Mouse (Mus musculus): ENCODE measurements around the gene BC053393. TPM values are rescaled to one million over a fixed set of nuclear protein-coding genes. Genes with fewer than 3 reads are reported as not detected.

Gene BC053393
- 0.11 TPM in 1 of 2 replicates, not detected in the other for polyA plus RNA-seq (2012; rRNA removed)

DNA sequence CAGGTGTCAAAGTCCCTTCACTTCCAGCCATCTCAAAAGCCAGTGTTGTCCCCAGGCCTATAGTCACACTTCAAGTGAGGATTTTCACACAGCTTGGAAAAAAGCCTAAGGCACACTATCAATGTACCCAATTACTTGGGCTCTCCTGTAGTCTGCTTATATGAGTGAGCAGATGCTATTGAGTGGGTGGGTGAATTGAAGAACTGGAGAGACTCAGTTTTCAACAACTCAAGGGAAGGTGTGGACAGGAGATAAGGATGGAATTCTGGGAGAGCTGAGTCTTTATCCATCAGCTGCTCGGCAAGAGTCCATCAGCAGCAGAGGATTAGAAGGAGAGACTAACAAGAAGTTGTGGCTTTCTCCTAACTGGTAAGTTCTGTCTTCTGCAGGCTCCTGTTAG is at the start of gene BC053393:
TSS of gene BC053393 (plus strand) at position 210 of the 400 bp plus-strand sequence.
- 53% methylated on average over 1 of the region's 1 CpGs for WGBS
- Histone ChIP-seq H3K4me3 (replicated peaks; ENCODE audit: extremely low read depth, low read depth, low read length) (no peak within 1 kb of the TSS), H3K4me1 (ENCODE audit: control insufficient read depth, insufficient read depth, low read length) (no peaks in the 10 kb centered on the region)
- DNase-seq, result no peak
- TF ChIP-seq POLR2A (IDR thresholded peaks at IDR 0.05; ENCODE audit: borderline replicate concordance, extremely low read depth, low read depth, low read length) (no peak), CTCF (IDR thresholded peaks at IDR 0.05; ENCODE audit: insufficient read depth, low read length) (no peak)

DNA sequence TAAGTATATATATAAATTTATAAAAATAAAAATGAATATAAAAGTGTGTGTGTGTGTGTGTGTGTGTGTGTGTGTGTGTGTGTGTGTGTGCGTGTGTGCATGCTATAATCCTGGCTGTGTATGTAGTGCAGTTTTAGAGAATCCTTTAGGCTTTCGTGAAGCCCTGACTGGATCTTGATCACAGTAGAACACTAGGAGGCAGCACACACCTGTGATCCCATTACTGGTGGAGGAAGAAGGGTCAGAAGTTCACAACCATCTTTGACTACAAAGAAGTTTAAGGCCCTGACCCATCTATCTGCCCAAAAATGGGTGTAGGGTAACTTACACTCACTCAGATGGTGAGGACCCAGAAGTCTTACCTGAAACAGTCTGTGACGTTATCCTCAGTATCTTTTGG is 48.6 kb upstream of the BC053393 start:
- WGBS, result 77% methylated on average over 3 of the region's 3 CpGs
- DNase-seq, result no peak
- TF ChIP-seq POLR2A (IDR thresholded peaks at IDR 0.05; ENCODE audit: borderline replicate concordance, extremely low read depth, low read depth, low read length), result no peak
- 0 out of 2 replicates have a peak, but pooled peaks have one; percentile 9 for TF ChIP-seq CTCF (IDR thresholded peaks at IDR 0.05; ENCODE audit: insufficient read depth, low read length)
- Histone ChIP-seq H3K4me1 (ENCODE audit: control insufficient read depth, insufficient read depth, low read length) (no peaks in the 10 kb centered on the region), H3K4me3 (replicated peaks; ENCODE audit: extremely low read depth, low read depth, low read length) (no peak overlapping the region)

- DNase-seq, result no peak
- no peak for TF ChIP-seq POLR2A (IDR thresholded peaks at IDR 0.05; ENCODE audit: borderline replicate concordance, extremely low read depth, low read depth, low read length)
- TF ChIP-seq CTCF (IDR thresholded peaks at IDR 0.05; ENCODE audit: insufficient read depth, low read length), result no peak
- H3K4me1 ChIP-seq (ENCODE audit: control insufficient read depth, insufficient read depth, low read length), result no peaks in the 10 kb centered on the region
- WGBS, result 87% methylated on average over 2 of the region's 2 CpGs
- H3K4me3 ChIP-seq (replicated peaks; ENCODE audit: extremely low read depth, low read depth, low read length), result no peak within 1 kb of the TSS
Observed at GRCm38 (mm10) chr11:46523912-46524311, 47.4 kb upstream of the BC053393 start, which contains the start of gene Gm12169. Gene Gm12169, plus strand, starts transcription at chr11:46524212.

DNA sequence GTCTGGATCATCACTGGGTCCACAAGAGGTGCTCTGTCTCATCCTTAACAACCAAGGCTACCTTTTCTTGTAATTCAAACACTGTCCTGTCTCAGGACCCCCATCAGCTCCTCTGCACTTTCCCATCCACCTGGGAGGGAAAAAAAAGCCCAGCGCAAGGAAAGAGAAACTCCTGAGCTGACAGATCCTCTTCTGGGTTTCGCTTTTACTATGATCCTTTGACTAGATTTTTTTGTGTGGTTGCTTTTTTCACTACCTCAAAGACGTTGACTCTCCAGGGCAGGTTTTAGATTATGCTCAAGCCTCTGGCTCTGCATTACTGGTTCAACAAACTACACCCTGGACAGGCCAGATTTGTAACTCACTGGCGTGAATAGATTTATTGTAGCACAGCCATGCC is 41.2 kb upstream of the BC053393 start:
- Histone ChIP-seq H3K4me3 (replicated peaks; ENCODE audit: extremely low read depth, low read depth, low read length) (no peak overlapping the region), H3K4me1 (ENCODE audit: control insufficient read depth, insufficient read depth, low read length) (no peaks in the 10 kb centered on the region)
- 70% methylated on average over 4 of the region's 4 CpGs for WGBS
- no peak for TF ChIP-seq POLR2A (IDR thresholded peaks at IDR 0.05; ENCODE audit: borderline replicate concordance, extremely low read depth, low read depth, low read length)
- TF ChIP-seq CTCF (IDR thresholded peaks at IDR 0.05; ENCODE audit: insufficient read depth, low read length), result no peak
- no peak for DNase-seq

DNA sequence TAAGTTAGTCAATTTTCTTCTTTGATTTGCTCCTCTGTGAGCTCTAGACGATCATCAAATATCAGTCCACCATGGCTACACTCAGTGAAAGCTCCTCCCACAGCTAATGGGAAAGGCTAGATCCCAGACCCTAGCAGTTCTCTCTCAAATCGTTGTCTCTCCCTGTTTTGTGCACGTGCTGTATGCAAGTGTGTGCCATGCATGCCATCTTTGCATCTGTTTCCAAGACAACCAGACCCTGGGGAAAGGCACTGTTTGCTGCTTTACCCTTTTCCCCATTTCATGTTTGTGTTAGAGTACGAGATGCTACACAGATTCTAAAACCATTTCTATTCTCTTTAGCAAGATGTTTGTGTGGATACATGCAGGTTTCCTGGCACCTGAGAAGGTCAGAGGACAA is 34.4 kb upstream of the BC053393 start:
- DNase-seq, result no peak
- WGBS, result 73% methylated on average over 4 of the region's 4 CpGs
- no peak overlapping the region for H3K4me3 ChIP-seq (replicated peaks; ENCODE audit: extremely low read depth, low read depth, low read length)
- no peak for TF ChIP-seq POLR2A (IDR thresholded peaks at IDR 0.05; ENCODE audit: borderline replicate concordance, extremely low read depth, low read depth, low read length)
- TF ChIP-seq CTCF (IDR thresholded peaks at IDR 0.05; ENCODE audit: insufficient read depth, low read length), result no peak
- no peaks in the 10 kb centered on the region for H3K4me1 ChIP-seq (ENCODE audit: control insufficient read depth, insufficient read depth, low read length)

- Histone ChIP-seq H3K4me3 (replicated peaks; ENCODE audit: extremely low read depth, low read depth, low read length) (no peak overlapping the region), H3K4me1 (ENCODE audit: control insufficient read depth, insufficient read depth, low read length) (no peaks in the 10 kb centered on the region)
- TF ChIP-seq CTCF (IDR thresholded peaks at IDR 0.05; ENCODE audit: insufficient read depth, low read length) (no peak), POLR2A (IDR thresholded peaks at IDR 0.05; ENCODE audit: borderline replicate concordance, extremely low read depth, low read depth, low read length) (no peak)
- WGBS, result 79% methylated on average over 2 of the region's 2 CpGs
- DNase-seq, result no peak
Observed at GRCm38 (mm10) chr11:46543530-46543929, 27.8 kb upstream of the BC053393 start.

GRCm38 (mm10) chr11:46549721-46550120 is 21.6 kb upstream of the BC053393 start:
- H3K4me1 ChIP-seq (ENCODE audit: control insufficient read depth, insufficient read depth, low read length), result no peaks in the 10 kb centered on the region
- TF ChIP-seq POLR2A (IDR thresholded peaks at IDR 0.05; ENCODE audit: borderline replicate concordance, extremely low read depth, low read depth, low read length) (no peak), CTCF (IDR thresholded peaks at IDR 0.05; ENCODE audit: insufficient read depth, low read length) (no peak)
- H3K4me3 ChIP-seq (replicated peaks; ENCODE audit: extremely low read depth, low read depth, low read length), result no peak overlapping the region
- WGBS, result 84% methylated on average over 4 of the region's 4 CpGs
- DNase-seq, result no peak

DNA sequence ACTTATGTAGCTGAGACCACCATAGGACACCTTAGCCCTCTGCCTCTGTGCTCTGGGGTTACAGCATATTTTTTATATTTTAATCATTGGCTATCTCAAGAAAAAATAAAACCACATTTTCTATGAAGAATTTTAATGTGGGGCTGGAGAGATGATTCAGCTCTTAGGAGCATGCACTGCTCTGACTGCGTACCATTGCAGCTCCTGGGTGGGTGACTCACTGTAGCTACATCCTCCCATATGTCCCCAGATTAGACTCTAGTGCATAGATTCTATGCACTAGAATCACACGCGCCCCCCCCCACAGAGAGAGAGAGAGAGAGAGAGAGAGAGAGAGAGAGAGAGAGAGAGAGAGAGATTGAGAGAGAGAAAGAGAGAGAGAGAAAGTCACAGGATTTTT is 18.6 kb upstream of the BC053393 start:
- DNase-seq, result no peak
- TF ChIP-seq POLR2A (IDR thresholded peaks at IDR 0.05; ENCODE audit: borderline replicate concordance, extremely low read depth, low read depth, low read length) (no peak), CTCF (IDR thresholded peaks at IDR 0.05; ENCODE audit: insufficient read depth, low read length) (no peak)
- 89% methylated on average over 3 of the region's 3 CpGs for WGBS
- H3K4me1 ChIP-seq (ENCODE audit: control insufficient read depth, insufficient read depth, low read length), result no peaks in the 10 kb centered on the region
- no peak overlapping the region for H3K4me3 ChIP-seq (replicated peaks; ENCODE audit: extremely low read depth, low read depth, low read length)

DNA sequence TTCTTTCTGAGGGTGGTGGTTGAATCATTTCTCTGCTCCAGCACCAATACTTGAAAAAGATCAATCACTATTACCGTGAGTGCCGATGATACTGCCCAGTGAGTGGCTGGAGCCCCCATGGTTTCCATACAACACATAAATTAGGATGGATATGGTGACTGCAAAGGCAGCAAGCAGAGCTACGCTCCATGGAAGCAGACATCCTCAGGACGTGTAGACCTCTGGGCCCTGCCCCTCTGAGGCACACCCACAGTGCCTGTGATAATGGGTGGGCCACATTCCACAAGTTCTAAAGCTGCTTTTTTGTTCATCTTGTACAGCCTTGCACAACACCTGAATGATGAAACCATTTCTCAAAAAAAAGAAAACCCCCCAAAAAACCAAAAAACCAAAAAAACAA is 10.2 kb upstream of the BC053393 start:
- WGBS, result 78% methylated on average over 4 of the region's 4 CpGs
- TF ChIP-seq POLR2A (IDR thresholded peaks at IDR 0.05; ENCODE audit: borderline replicate concordance, extremely low read depth, low read depth, low read length), result no peak
- TF ChIP-seq CTCF (IDR thresholded peaks at IDR 0.05; ENCODE audit: insufficient read depth, low read length), result no peak
- 0 out of 2 replicates have a peak, but pooled peaks cover 2% of the 10 kb centered on the region for H3K4me1 ChIP-seq (ENCODE audit: control insufficient read depth, insufficient read depth, low read length)
- DNase-seq, result no peak
- no peak overlapping the region for H3K4me3 ChIP-seq (replicated peaks; ENCODE audit: extremely low read depth, low read depth, low read length)

- WGBS, result 44% methylated on average over 1 of the region's 1 CpGs
- TF ChIP-seq CTCF (IDR thresholded peaks at IDR 0.05; ENCODE audit: insufficient read depth, low read length) (no peak), POLR2A (IDR thresholded peaks at IDR 0.05; ENCODE audit: borderline replicate concordance, extremely low read depth, low read depth, low read length) (no peak)
- Histone ChIP-seq H3K4me1 (ENCODE audit: control insufficient read depth, insufficient read depth, low read length) (0 out of 2 replicates have a peak, but pooled peaks cover 2% of the 10 kb centered on the region), H3K4me3 (replicated peaks; ENCODE audit: extremely low read depth, low read depth, low read length) (no peak overlapping the region)
- DNase-seq, result peak; percentile 8
Observed at GRCm38 (mm10) chr11:46564671-46565070, 6.7 kb upstream of the BC053393 start.
